Mouse (Mus musculus) heart, adult 9 months (tissue): Measurements from ENCODE around the gene Vwa5b2.

Experiments
- DNase-seq, 2 experiments: peaks; one replicate each; pipeline ENCODE4 v3.0.0; 2022; ENCODE audit warnings: low spot score in 2 of 2

Vwa5b2 gene

DNA sequence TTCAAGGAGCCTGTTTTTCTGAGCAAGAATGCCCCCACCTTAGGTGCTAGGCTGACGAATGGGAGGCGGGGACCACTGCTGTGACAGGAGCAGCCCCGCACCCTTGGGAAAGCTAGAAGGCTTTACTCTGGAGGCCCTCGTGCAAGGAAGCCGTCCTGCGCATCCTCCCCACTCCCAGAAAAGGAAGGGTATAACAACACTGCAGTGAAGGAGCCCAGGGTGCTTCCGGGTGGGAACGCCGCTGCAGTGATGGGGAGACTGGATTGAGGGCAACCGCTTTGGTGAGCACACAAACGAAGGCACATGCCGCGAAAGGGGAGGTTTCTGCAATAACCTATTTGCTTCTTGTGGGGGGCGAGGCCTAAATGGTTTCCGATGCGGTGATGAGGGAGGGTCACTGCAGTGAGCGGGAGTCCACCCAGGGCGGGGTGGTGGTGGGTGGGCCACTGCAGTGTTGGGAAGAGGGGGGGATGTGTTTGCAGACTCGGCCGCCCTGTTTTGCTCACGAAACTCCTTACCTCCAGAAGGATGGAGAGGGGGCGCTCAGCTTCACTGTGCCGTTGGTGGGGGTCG is at the start of gene Vwa5b2:
Vwa5b2 (plus strand) TSS at position 106 of the 573 bp plus-strand sequence.
- no peak for DNase-seq

DNA sequence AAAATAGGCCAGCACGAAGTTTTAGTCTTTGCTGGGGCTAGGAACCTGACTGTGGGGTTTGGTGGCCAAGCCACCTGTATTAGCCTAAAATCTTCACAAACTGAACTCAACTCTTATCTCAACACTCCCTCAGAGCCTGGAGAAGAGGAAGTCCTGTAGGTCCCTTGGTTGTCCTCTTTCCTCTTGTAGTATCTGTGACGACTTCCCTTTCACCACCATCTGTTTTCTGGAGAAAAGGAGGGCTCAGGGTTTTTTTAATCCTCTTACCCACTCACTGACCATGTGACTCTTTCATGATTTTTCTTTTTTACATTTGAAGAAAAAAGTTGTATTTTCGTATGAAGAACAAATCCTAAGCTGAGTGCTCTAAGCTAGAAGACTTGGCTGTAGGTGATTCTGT is 49.6 kb upstream of the Vwa5b2 start:
- DNase-seq, result no peak

DNA sequence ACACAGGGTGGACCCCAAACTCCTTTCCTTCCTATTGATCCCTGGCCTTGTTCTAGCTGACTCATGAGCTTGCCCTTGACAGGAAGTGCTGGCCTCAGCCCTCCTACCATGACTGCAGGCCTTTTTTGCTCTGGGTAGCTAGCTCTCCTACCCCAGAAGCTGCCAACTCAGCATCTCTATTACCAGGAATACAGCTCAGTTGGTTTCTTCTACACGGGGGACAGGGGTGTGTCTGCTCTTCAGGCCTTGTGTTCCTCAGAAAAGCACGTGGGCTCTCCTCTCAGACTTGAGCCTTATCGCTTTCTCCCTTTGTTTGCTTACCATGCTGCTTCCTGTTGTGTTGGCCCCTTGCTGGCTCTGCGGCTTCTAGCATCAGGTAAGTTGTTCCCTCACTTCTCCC is 48.8 kb upstream of the Vwa5b2 start:
- DNase-seq, result no peak

DNA sequence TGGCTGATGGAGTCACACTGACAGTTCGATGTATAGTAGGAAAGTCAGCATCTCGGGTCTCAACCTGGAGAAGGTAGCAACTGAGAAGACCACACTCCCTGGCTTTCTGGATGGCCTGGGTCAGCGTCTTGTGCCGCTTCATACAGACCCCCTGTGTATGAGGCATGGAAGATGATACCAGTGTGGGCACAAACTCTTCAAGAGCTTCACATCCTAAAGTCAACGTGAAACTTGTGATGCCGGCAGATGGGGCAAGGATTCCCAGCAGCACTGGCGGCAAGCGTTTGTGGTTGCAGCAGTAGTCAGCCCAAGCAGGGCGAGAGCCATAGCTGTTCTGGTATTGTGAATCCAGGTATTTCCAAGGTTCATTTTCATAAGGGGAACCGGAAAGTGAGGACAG is 43.6 kb upstream of the Vwa5b2 start:
- no peak for DNase-seq

GRCm38 (mm10) chr16:20547423-20547822 is 41.8 kb upstream of the Vwa5b2 start:
- DNase-seq, result no peak

GRCm38 (mm10) chr16:20548096-20548948 is 40.9 kb upstream of the Vwa5b2 start, which contains the start of gene Abcf3:
Abcf3 (plus strand) TSS chr16:20548577.
- peak; percentile 99 for DNase-seq

- DNase-seq, result no peak
These were observed 40.1 kb upstream of the Vwa5b2 start for GRCm38 (mm10) chr16:20549161-20549560.

DNA sequence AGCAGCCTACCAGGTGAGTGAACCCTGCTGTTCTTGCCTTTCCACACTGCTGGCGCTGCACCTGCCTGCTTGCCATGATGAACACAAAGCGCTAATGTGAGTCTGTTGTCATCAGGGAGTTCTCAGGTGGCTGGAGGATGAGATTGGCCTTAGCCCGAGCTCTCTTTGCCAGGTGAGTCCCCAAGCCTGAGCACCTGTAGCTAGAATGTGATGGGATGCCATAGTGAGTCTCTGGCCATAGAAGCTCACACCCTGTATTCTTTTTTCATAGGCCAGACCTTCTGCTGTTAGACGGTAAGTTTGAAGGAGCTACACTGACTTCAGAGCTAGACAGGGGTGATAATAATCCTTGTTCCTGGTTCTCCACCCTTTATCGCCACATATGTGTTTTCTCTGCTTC is 37.6 kb upstream of the Vwa5b2 start:
- no peak for DNase-seq

DNA sequence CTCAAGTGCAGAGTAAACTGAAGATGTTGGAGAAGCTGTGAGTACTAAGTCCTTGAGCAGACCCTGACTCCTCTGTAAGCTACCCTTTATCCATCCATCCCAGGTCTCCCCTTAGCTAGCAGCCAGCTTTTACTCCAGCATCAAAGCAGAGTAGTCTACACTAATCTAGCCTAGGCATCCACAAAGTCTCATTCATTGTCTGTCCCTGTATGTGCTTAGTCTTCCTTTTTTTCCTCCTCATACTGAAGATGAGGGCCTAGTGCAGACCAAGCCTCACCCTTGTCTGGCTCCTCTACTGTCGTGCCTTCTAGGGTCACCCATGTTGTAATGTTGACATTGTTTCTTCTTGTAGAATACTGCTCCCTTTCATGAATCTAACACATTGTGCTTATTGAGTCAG is 36.7 kb upstream of the Vwa5b2 start:
- DNase-seq, result no peak

DNA sequence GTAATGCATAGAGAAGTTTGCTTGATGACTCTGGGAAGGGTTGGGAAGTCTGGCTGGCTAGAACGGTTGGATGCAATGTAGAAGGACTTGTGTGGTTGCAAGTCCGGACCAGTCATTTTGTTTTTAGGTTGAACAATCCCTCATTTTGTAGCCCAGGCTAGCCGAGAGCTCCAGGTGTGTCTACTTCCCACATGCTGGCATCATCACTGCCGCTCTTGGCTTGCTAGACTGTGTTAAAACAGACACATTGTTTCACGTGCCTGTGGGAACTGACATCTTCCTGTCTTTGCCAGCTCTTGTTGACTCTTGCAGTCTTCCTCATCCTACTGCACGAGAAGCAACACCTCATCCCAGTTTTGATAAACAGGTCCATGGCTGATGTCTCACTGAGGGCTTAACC is 34.3 kb upstream of the Vwa5b2 start:
- DNase-seq, result no peak

DNA sequence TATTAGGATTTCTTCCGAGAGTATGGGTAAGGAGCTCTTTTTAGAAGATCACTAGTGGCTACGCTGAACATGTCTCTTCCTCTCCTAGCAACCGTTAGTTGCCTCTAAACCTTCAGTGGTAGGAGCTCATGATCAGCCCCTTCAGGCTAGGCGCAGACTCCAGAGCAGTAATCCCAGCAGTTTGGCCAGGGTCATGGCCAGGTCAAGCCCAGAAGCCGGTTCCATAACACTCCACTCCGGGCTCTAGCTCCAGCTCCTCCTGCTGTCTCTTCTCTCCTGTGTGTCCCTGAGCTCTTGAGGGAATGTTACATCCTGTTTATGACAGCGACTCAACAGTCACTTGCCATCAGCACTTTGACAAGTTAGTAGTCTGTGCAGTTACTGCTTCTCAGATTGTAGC is 31.9 kb upstream of the Vwa5b2 start:
- no peak for DNase-seq

GRCm38 (mm10) chr16:20565075-20565474 is 24.2 kb upstream of the Vwa5b2 start:
- no peak for DNase-seq

- DNase-seq, result no peak
These were observed 838 bp downstream of the Vwa5b2 start for GRCm38 (mm10) chr16:20589939-20590679.

DNA sequence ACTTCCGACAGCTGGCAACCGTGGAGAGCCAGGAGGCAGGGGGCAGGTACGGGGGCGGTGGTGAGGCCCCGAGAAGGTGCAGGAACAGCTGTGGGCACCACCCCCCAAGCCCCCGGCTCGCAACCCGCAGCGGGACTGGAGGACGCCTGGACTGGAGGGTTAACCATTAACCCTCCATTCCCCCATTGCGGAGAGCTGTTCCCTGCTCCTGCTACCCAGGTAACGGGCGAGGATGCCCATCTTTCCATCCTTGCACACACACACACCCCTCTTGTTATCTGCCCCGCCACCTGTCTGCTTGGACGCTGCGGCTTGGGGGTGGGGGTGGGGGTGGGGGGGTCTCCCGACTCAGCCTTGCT is 1.4 kb downstream of the Vwa5b2 start:
- DNase-seq, result no peak

GRCm38 (mm10) chr16:20591076-20591705 is 1.9 kb downstream of the Vwa5b2 start:
- no peak for DNase-seq

DNA sequence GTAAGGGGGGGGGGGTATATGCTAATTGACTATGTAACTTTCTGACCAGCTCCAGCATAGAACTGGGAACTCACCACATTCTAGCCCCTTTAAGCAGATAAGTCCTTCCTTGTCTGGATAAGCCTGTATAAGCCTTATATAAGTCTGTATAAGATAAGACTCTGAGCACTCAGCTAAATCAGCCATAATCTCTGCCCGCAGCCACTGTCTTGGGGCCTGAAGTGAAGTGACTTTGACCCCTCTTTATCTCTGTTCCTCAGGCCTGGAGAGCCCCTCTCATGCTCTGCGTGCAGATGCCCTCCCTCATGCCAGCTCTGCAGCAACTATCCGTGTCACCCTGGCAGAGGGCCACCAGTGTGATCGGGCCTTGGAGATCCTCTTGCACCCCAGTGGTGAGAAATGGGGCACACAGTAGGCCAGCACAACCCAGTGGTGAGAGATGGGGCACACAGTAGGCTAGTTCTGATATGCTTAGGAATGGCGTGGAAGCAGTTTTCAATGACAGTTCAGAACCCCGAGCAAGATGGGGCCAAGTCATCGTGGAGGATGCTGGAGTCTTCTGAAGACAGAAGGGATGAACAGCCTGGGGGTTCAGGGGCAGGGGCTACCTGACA is 5.9 kb downstream of the Vwa5b2 start:
- DNase-seq, result no peak

DNA sequence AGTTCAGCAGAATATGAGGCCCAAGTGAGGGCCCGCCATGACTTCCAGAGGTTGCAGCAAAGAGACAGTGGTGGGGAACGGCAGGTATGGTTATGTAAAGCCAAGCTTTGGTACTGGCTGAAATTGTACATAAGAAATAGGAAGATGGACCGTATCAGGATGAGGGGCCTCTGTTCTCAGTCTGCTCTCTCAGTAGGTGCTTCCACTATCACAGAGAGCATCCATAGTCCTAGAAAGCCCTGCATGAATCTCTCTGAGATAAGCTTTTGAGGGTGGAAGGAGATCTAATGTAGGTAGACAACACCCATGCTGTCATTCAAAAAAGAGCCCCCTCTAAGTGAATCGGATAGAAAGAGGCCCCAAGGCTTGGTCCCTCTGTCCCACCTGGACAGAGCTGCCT is 6.5 kb downstream of the Vwa5b2 start:
- DNase-seq, result no peak

- DNase-seq, result no peak
These were observed 7.6 kb downstream of the Vwa5b2 start for GRCm38 (mm10) chr16:20596687-20597441.

GRCm38 (mm10) chr16:20600511-20600910 is 11.2 kb downstream of the Vwa5b2 start:
- no peak for DNase-seq

DNA sequence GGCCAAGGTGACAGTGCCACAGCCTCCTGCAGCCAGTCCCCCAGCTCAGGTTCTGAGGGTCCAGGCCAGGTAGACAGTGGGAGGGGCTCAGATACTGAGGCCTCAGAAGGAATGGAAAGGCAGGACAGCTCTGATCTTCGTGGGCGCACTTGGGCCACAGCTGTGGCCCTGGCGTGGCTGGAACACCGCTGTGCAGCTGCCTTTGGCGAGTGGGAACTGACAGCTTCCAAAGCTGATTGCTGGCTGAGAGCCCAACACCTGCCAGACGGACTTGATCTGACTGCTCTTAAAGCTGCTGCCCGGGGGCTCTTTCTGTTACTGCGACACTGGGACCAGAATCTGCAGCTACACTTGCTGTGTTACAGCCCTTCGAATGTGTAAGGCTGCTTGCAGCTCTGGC is 15.4 kb downstream of the Vwa5b2 start:
- no peak for DNase-seq
